In genomic region chr6:125236782-125237181, GRCm38 (mm10) we compare ENCODE assay signal across 17 mouse cellular contexts. TPM values are rescaled to one million over a fixed set of nuclear protein-coding genes. Genes with fewer than 3 reads are reported as not detected.
DNase-seq lines count a peak whose midpoint lies in the region; ATAC-seq lines count a peak whose summit lies in the region.
"Had no signal": no experiment of that assay in that cellular context is flagged by ENCODE, and none has a peak within 500 bp of the region (broad histone marks: within the 10 kb centered on the region; RNA-seq: fewer than 3 reads in every experiment).

Cd27 (minus strand) TSS chr6:125237010.

- ATAC-seq in heart, embryonic 16.5 days (replicated peaks; ENCODE audit: extremely low read depth, insufficient read depth, low FRiP score), result no peak; the same call in 1 of the 2 replicates
- ATAC-seq in granulocyte monocyte progenitor cell, adult 5-6 weeks (replicated peaks; ENCODE audit: poor library complexity, severe bottlenecking), result no peak

- H3K9ac ChIP-seq in heart, embryonic 16.5 days (ENCODE audit: low read length), result peak within 1 kb of the TSS; percentile 37
- H3K9ac ChIP-seq: liver, embryonic 14.5 days; neural tube, embryonic 12.5 days; stomach, embryonic 15.5 days had no signal

- WGBS in heart, embryonic 16.5 days, result 58% methylated on average over 6 of the region's 6 CpGs

- no peaks in the 10 kb centered on the region for H3K36me3 ChIP-seq in heart, embryonic 16.5 days (ENCODE audit: control insufficient read depth, insufficient read depth)
- H3K36me3 ChIP-seq: neural tube, embryonic 12.5 days; stomach, embryonic 15.5 days had no signal

- peak within 1 kb of the TSS; percentile 35 for H3K4me3 ChIP-seq in heart, embryonic 16.5 days (ENCODE audit: low read length)
- H3K4me3 ChIP-seq: neural tube, embryonic 12.5 days; stomach, embryonic 15.5 days had no signal

- no peak for DNase-seq in heart, adult 18-20 months
- DNase-seq in CD4-positive, CD25-positive, alpha-beta regulatory T cell, adult 2 months (ENCODE audit: low read depth, low spot score), result peak; percentile 76
- peak; percentile 69 to 84 for DNase-seq in thymus, adult 18-20 months
- DNase-seq in kidney, postnatal 10 days, result no peak
- no peak for DNase-seq in layer of hippocampus, adult 11-12 months (ENCODE audit: low spot score)
- DNase-seq in urinary bladder, postnatal 4 days (ENCODE audit: low spot score in 2 of 2), result no peak
- DNase-seq: adrenal gland, adult 2 months; cerebellum, adult 11 months; gastrocnemius, postnatal 36 days; heart, postnatal 10 days; kidney, adult 11 months had no signal

- peak within 1 kb of the TSS; percentile 49 for H3K27ac ChIP-seq in heart, embryonic 16.5 days (ENCODE audit: low read length)
- H3K27ac ChIP-seq: liver, embryonic 14.5 days; neural tube, embryonic 12.5 days; stomach, embryonic 15.5 days had no signal

- no peaks in the 10 kb centered on the region for H3K9me3 ChIP-seq in heart, embryonic 16.5 days (replicated peaks; ENCODE audit: control insufficient read depth, low read length)
- H3K9me3 ChIP-seq: neural tube, embryonic 12.5 days; stomach, embryonic 15.5 days had no signal

- H3K27me3 ChIP-seq in heart, embryonic 16.5 days (ENCODE audit: control insufficient read depth, insufficient read depth, low read length), result no peaks in the 10 kb centered on the region
- H3K27me3 ChIP-seq: neural tube, embryonic 12.5 days; stomach, embryonic 15.5 days had no signal

- peaks cover 25% of the 10 kb centered on the region for H3K4me1 ChIP-seq in heart, embryonic 16.5 days (ENCODE audit: control insufficient read depth, insufficient read depth, low read length)

- H3K4me2 ChIP-seq in heart, embryonic 16.5 days (ENCODE audit: low read depth, low read length), result peak within 1 kb of the TSS; percentile 26
- H3K4me2 ChIP-seq: neural tube, embryonic 12.5 days; stomach, embryonic 15.5 days had no signal

RNA-seq across cellular contexts. Expression of gene Cd27, which starts in this region (rescaled TPM):
- polyA plus RNA-seq in heart, embryonic 16.5 days (2015; fragmentation: Nextera tagmentation; extraction: Ambion mirVana), result 7.9 and 18.5 TPM in 2 replicates
- total RNA-seq in heart, adult 18-20 months (2021), result 1 to 10 TPM in 1 of 2 experiments, not detected in 1; 1.7 TPM
- 50.7 and 62.0 TPM in 2 replicates for total RNA-seq in granulocyte monocyte progenitor cell, adult 5-6 weeks (2014; fragmentation: Nextera tagmentation)
- 34.7 and 55.2 TPM in 2 replicates for total RNA-seq in granulocyte monocyte progenitor cell, adult 5-6 weeks (2017)
- total RNA-seq: left cerebral cortex, postnatal 14 days had no signal

Comparison
In these comparisons a context has a peak if more than half of its experiments do, and no peak if none do; other contexts are left out.
1. RNA of gene Cd27 (total RNA-seq): 34.7 to 62.0 TPM in granulocyte monocyte progenitor cell, adult 5-6 weeks; 1.7 TPM in heart, adult 18-20 months; every median in the first group is over 10 times any median in the second.
2. DNase-seq: peak in CD4-positive, CD25-positive, alpha-beta regulatory T cell, adult 2 months (single experiment) and thymus, adult 18-20 months (2 of 2); none in heart, adult 18-20 months (0 of 2), kidney, postnatal 10 days (single experiment), layer of hippocampus, adult 11-12 months (single experiment) and urinary bladder, postnatal 4 days (0 of 2).